Mouse (Mus musculus): ENCODE results near the gene Cpn2. TPM values are rescaled to one million over a fixed set of nuclear protein-coding genes. Genes with fewer than 3 reads are reported as not detected.
A peak's percentile ranks its signal among the peaks of the same experiment; 100 is the strongest.

Gene Cpn2
- polyA plus RNA-seq, 1 experiment = not detected

DNA sequence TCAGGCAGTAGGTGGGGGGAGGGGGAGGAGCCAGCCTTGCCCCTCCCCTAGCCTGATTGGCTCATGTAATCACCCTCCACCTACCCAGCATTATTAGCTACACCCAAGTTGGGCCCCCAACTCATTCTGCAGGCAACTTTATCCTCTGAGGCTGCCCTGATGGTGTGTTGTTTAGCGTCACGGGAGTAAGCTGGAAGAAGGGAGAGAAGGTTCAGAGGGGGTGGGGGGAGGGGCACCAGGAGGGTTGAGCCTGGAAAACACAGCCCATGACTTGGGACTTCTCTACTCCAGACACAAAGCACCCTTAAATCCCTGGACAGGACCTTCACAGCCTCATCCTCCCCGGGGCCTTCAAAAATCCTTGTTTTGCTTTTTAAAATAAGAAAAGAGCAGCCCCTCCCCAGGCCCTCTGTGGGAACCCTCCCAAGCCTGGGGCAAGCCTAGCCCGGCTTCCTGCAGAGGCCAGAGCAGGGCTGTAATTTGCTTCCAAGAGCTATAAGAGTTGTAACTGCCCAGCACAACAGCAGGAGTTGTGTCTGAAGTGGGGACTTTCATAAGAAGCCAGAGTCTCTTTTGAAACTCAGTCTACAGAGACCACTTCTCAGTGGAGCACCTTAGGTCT lies 13.5 kb upstream of the Cpn2 start:
- no peak for DNase-seq (ENCODE audit: low spot score)

- no peak for DNase-seq (ENCODE audit: low spot score)
These were observed 11.1 kb upstream of the Cpn2 start for GRCm38 (mm10) chr16:30278406-30278805.

DNA sequence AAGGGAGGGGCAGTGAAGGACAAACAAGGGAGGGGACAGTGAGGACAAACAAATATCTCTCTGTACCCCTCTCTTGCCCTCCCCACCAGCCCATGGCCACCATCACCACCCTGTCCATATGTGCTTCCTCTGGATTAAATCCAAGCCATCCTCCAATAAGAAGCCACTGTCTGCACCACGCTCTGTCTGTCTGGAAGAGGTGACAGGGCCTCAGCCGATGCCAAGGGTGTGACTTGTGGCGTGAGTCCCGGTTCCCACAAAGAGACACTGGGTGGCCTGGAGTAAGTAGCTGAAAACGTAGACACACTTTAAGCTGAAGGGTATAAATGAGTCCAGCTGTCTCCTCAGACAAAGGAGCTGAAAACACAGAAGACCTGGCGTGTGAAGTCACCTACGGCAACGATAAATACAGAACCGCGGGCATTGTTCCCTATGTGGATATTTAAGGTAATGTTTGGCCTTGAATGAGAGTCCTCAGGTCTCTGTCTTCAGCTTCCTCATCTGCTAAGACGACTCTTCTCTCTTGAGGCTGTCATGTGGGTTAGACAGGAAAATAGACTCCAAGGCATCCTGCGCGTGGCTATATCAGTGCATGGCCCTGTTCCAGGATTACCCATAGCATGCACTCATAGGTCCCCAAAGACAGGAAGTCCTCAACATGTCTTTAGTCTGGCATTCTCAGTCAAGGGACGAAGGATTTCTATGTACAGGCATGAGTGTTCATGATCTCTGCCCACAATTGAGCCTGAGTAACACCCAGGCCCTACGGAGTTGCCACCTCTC lies 8.4 kb upstream of the Cpn2 start:
- no peak for DNase-seq (ENCODE audit: low spot score)

GRCm38 (mm10) chr16:30273065-30273464 lies 5.8 kb upstream of the Cpn2 start:
- DNase-seq (ENCODE audit: low spot score) = no peak

GRCm38 (mm10) chr16:30271941-30272595 lies 4.8 kb upstream of the Cpn2 start:
- DNase-seq (ENCODE audit: low spot score) = no peak

DNA sequence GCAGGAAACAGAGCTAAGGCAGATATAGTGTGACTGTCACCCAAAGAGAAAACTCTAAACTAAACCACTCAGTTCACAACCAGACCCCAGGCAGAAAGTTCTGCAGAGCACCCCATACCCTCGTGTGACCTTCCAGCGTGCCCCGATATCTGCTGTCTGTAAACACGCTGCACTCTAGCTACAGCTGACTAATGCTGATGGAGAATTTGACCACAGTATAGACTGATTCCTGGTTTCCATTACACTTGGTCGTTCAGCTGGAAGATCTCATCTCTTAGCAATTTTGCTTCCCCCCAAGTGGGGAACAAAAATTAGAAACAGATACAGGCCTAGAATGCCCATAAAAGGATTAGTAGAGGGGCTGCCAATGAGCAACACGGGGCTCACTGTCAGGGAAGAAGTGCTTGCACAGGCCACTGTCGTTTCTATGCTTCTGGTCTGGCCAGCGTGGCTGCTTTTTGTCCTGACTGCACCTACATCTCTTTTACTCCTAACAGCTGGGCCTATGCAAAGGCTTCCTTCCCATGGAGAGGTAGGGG lies 4.0 kb upstream of the Cpn2 start:
- no peak for DNase-seq (ENCODE audit: low spot score)

- no peak for DNase-seq (ENCODE audit: low spot score)
These were observed 738 bp downstream of the Cpn2 start for GRCm38 (mm10) chr16:30266561-30266960.

DNA sequence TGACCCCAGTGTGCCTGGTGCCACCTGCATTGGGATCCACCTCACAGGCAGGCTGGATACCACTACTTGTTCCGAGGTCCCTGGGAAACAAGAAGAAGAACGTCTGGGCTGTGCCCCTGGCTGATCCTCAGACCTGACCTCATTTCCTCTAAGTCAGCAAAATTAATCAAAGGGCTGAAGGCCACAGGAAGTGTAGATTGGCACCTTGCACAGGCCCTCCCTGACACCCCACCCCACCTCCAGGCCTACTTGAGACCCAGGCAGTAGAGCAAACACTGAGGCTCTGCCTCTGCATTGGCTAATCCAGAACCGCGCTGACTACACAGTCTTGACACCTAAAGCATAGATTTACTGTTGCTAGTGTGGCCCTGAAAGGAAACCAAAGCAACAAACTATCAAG lies 1.7 kb downstream of the Cpn2 start:
- DNase-seq (ENCODE audit: low spot score) = no peak

DNA sequence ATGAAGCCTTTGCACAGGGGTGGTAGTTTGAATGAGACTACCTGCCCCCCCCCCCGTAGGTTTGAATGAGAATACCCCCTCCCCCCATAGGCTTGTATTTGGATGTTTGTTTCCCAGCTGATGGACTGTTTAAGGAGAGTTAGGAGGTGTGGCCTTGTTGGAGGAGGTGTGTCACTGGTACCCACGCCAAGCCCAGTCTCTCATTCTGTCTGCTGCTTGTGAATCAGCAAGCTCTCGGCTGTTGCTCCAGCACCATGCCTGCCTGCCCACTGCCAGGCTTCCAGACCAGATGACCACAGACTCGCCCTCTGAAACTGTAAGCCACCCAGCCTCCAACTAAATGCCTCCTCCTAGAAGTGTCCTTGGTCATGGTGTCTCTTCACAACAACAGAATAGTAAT lies 4.1 kb downstream of the Cpn2 start:
- no peak for DNase-seq (ENCODE audit: low spot score)

DNA sequence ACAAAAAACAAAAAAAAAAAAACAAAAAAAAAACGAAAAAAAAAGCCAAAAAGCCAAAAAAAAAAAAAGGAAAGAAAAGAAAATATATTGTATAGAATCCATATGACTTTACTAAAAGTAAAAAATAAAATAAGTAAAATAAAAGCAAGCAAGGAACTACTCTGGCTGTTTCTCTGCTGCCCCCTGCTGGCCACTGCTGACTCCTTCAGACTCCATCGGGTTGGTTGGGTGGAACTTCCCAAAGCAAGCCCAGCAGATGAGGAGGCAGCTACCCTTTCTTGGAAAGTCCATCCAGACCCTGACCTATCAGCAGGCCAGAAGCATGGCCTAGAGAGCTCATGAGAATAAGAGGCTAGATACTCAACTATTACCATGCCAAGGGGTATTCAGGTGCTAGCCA lies 4.6 kb downstream of the Cpn2 start:
- DNase-seq (ENCODE audit: low spot score) = peak; percentile 48

- no peak for DNase-seq (ENCODE audit: low spot score)
These were observed 5.1 kb downstream of the Cpn2 start for GRCm38 (mm10) chr16:30262157-30262556.

- DNase-seq (ENCODE audit: low spot score) = no peak
These were observed 6.0 kb downstream of the Cpn2 start for GRCm38 (mm10) chr16:30261341-30261740.

DNA sequence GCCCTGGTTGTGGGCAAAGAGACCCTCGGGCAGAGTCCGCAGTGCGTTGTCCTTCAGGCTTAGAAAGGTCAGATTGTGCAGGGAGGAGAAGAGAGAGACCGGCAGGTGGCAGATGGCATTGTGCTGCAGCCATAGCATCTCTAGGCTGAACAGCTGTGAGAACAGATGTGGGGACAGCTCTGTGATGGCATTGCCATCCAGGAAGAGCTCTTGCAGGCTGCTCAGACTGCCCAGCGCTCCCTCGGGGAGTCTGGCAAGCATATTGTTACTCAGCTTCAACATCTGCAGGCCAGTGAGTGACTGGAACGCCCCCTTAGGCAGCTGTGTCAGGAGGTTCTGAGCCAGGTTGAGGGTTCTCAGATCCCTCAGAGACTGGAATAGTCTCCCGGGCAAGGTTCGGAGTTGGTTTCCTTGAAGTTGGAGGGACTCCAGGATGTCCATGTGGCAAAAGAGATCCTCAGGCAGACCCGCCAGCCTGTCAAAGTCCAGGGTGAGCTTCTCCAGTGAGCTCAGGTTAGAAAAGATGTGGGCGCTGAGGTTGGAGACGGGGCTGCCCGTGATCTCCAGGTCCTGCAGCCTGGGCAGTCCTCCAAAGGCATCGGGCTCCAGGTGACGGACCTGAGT lies 7.2 kb downstream of the Cpn2 start:
- DNase-seq (ENCODE audit: low spot score) = no peak

DNA sequence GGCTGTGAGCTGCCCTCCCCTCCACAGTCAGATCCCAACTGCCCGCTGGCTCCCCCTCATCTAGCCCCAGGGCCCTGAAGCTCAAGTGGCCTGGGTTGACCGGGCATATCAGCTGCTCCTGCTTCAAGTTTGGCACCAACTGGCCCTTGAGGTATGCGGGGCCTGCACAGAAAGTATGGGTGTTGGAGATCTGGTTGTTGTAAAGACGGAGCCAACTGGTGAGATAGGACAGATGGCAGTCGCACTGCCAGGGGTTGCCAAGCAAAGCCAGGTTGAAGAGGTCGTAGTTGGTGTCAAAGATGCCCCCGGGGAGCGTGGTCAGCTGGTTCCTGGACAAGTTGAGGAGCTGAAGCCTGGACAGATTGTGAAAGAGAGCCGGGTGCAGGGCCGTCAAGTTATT lies 7.9 kb downstream of the Cpn2 start:
- no peak for DNase-seq (ENCODE audit: low spot score)

GRCm38 (mm10) chr16:30258441-30258840 lies 8.9 kb downstream of the Cpn2 start:
- no peak for DNase-seq (ENCODE audit: low spot score)

- no peak for DNase-seq (ENCODE audit: low spot score)
These were observed 9.6 kb downstream of the Cpn2 start for GRCm38 (mm10) chr16:30257718-30258117.

DNA sequence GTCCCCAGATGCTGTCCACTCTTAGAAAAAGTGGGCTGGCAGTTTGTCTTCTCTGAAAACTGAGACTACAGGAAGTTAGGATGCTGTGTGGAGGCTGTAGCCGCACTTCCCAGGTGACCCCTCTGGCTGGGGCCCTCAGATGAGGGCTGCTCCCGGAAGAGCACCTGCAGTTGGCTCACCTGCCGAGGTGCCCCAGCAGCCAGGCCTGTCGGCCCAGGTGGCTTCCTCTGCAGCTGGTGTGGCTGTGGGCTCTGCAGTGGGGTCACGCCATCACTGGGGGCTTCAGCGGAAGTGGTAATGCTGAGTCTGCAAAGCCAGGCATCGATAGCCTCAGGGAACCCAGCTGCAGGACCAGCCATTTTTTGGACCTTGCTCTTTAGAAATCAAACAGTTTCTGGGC lies 12.2 kb downstream of the Cpn2 start:
- DNase-seq (ENCODE audit: low spot score) = no peak

- DNase-seq (ENCODE audit: low spot score) = no peak
These were observed 13.4 kb downstream of the Cpn2 start for GRCm38 (mm10) chr16:30253900-30254299.

- no peak for DNase-seq (ENCODE audit: low spot score)
These were observed 13.9 kb downstream of the Cpn2 start for GRCm38 (mm10) chr16:30253374-30253773.

DNA sequence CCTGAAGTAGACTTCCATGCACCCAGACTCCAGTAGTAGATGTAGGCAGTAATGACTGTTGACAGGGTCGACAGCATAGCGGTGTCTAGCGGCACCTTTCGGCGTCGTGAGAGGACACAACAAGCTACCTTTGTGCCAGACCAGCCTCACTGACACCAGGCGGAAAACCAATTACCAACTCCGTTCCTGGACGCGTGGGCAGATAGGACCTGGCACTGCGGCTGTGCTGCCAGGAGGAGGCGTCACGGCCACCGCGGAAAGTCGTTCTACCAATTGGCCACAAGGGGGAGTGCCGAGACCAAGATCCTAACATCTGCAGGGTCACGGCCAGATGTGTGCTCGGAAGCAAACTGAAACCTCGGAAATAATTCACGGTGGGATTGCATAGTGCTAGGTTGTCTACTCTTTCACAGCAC lies 15.3 kb downstream of the Cpn2 start:
- peak; percentile 59 for DNase-seq (ENCODE audit: low spot score)

DNA sequence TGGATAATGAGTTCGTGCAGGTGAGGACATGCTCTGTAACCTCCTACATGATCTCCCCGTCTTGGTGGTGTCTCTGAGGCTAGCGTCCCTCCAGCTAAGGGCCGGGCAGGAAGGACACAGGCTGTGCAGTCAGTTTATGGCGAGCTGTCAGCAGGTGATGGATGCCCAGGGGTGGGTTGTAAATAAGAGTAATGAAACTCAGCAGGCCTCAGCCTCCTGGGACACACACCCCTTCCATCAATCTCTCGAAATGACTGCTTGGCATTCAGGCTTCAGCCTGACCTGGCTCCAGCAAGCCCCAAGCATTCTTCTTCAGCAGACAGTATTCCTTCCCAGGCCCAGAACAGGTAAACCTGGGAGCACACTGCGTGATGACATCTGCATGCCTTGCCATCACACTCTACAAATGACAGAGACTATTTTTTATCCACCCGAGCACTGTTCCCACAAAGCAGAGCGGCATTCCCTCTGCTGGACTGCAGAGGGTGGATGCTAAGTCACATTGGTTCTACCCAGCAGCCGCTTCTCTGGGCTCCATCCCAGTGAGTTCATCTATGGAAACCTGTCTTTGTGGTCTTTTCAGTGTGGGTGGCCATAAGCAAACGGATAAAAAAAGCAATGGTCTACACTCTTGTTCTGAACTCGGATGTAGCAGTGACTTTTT lies 23.1 kb downstream of the Cpn2 start:
- DNase-seq (ENCODE audit: low spot score) = no peak

- no peak for DNase-seq (ENCODE audit: low spot score)
These were observed 25.7 kb downstream of the Cpn2 start for GRCm38 (mm10) chr16:30241623-30242022.

Measured in urinary bladder, adult 2 months (tissue).